Mouse (Mus musculus) kidney, embryonic 15.5 days (tissue): ENCODE measurements around the gene Cables2. TPM values are rescaled to one million over a fixed set of nuclear protein-coding genes. Genes with fewer than 3 reads are reported as not detected.
A peak's percentile ranks its signal among the peaks of the same experiment; 100 is the strongest.

ENCODE experiments used
- ATAC-seq: fragments of 200-750 bp; cut with Nextera tagmentation; replicated peaks from 2 replicates; pipeline ENCODE4 v1.8.0; 2017; ENCODE audit warnings: moderate TSS enrichment; ENCODE audit not compliant: low FRiP score
- H3K27ac ChIP-seq: fragments of 300-500 bp; sonication (generic); 2 replicates; pipeline ENCODE4 v1.5.1; 2015; ENCODE audit warnings: mild to moderate bottlenecking, inconsistent platforms
- H3K27me3 ChIP-seq: fragments of 300-500 bp; sonication (generic); 2 replicates; pipeline ENCODE4 v1.6.1; 2015; ENCODE audit warnings: inconsistent platforms
- H3K36me3 ChIP-seq: fragments of 300-500 bp; sonication (generic); 2 replicates; pipeline ENCODE4 v1.6.1; 2015; ENCODE audit warnings: inconsistent platforms
- H3K4me1 ChIP-seq: fragments of 300-500 bp; sonication (generic); 2 replicates; pipeline ENCODE4 v1.6.1; 2015; ENCODE audit warnings: inconsistent platforms
- H3K4me2 ChIP-seq: fragments of 300-500 bp; sonication (generic); 2 replicates; pipeline ENCODE4 v1.6.1; 2015; ENCODE audit warnings: moderate library complexity, mild to moderate bottlenecking, inconsistent platforms
- H3K4me3 ChIP-seq: fragments of 300-500 bp; sonication (generic); replicated peaks from 2 replicates; pipeline ENCODE4 v1.5.1; 2015; ENCODE audit warnings: mild to moderate bottlenecking, inconsistent platforms
- H3K9ac ChIP-seq: fragments of 300-500 bp; sonication (generic); 2 replicates; pipeline ENCODE4 v1.6.1; 2015; ENCODE audit warnings: mild to moderate bottlenecking, inconsistent platforms
- H3K9me3 ChIP-seq: fragments of 300-500 bp; sonication (generic); replicated peaks from 2 replicates; pipeline ENCODE4 v1.6.1; 2016; ENCODE audit warnings: inconsistent platforms
- WGBS: fragments of 180-500 bp; shearing (Covaris S2); methylation state at CpG from one replicate; pipeline ENCODE4 v1.1.7; 2015; ENCODE audit warnings: mixed read lengths; 5-methylcytosine and 5-hydroxymethylcytosine counted together
- polyA plus RNA-seq: library from polyadenylated mRNA; unstranded; fragments of >200 nt; fragmentation: Nextera tagmentation; extraction: Ambion mirVana; gene quantifications from 2 replicates; pipeline ENCODE4 v1.2.1, GENCODE M21; 2015

Cables2 gene
- 11.8 and 12.3 TPM in 2 replicates for polyA plus RNA-seq

- 6% methylated on average over 68 of the region's 68 CpGs for WGBS
- peaks cover 46% of the 10 kb centered on the region for H3K4me1 ChIP-seq
- ATAC-seq = peak; percentile 94
Measured at GRCm38 (mm10) chr2:180273394-180274244, at the start of gene Cables2. TSS of gene Cables2 (minus strand) at chr2:180273496.

DNA sequence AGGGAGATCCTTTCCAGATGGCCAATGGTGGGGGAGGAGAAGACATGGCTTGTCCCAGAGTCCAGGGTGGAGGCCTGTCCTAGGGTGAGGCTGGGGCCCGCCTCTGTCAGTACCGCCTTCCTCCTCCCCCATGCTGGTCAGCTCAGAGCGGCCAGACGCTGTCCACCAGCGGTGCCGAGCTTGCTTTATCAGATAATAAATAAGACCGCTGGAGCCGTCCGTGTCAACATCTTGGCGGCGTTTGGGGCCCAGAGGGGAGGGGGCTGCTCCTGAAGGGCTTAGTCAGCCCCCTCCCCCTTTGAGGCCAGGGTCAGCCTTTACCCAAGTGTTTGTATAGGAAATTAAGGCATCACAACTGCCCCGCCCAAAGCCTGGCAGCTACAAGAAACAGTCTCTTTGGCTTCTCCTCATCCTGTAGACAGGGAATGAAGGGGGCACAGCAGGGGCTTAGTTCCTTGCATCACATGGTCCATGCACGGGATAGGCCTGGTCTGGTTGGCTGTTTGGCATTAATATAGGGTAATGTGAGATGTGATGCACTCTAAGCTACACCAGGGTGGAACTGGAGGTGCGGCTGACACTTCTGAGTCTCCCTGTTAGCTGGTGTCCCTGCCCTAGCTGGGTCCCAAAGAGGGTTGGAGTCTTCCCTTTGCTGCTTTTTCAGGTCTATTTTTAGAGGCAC is 49.5 kb upstream of the Cables2 start:
- no peak overlapping the region for H3K9ac ChIP-seq
- H3K4me1 ChIP-seq = peaks cover 34% of the 10 kb centered on the region
- H3K27me3 ChIP-seq = no peaks in the 10 kb centered on the region
- H3K27ac ChIP-seq = peak overlapping the region; percentile 56
- ATAC-seq = peak; percentile 86
- H3K36me3 ChIP-seq = no peaks in the 10 kb centered on the region
- no peak overlapping the region for H3K4me3 ChIP-seq
- 12% methylated on average over 13 of the region's 14 CpGs for WGBS
- peak overlapping the region; percentile 34 for H3K4me2 ChIP-seq
- no peaks in the 10 kb centered on the region for H3K9me3 ChIP-seq

More at GRCm38 (mm10) chr2:180273394-180274244, at the start of gene Cables2:
- Histone ChIP-seq H3K27me3 (peaks cover 5% of the 10 kb centered on the region; the same call in 1 of the 2 replicates), H3K9me3 (no peaks in the 10 kb centered on the region), H3K27ac (peak within 1 kb of the TSS; percentile 59), H3K4me3 (peak within 1 kb of the TSS; percentile 66), H3K36me3 (peaks cover 19% of the 10 kb centered on the region), H3K4me2 (peak within 1 kb of the TSS; percentile 76), H3K9ac (peak within 1 kb of the TSS; percentile 85)

- Histone ChIP-seq H3K4me3 (no peak overlapping the region), H3K4me2 (no peak overlapping the region), H3K27me3 (no peaks in the 10 kb centered on the region), H3K36me3 (no peaks in the 10 kb centered on the region), H3K9ac (no peak overlapping the region), H3K27ac (no peak overlapping the region), H3K9me3 (no peaks in the 10 kb centered on the region), H3K4me1 (peaks cover 30% of the 10 kb centered on the region)
- 78% methylated on average over 4 of the region's 4 CpGs for WGBS
- no peak for ATAC-seq
Measured at GRCm38 (mm10) chr2:180320216-180320615, 46.9 kb upstream of the Cables2 start.

DNA sequence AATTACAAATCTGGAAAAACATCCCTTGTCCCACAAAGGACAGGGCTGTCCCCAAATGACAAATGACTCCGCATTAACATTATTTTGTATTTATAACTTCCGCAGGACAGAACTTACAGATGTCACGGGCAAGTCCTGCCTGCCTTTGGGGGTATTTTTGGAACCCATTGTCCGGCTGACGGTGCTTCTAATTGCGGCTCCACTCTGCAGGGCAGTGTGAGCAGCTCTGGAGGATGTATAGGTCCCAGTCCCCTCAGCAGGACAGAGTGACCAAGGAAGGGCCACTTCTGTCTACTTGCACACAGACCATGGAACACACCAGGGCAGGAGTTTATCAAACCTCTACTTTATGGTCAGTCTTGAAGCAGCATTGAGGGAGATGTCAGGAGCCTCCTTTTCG is 44.3 kb upstream of the Cables2 start:
- whole genome bisulfite sequencing = 57% methylated on average over 7 of the region's 7 CpGs
- no peaks in the 10 kb centered on the region for H3K9me3 ChIP-seq
- H3K27ac ChIP-seq = peak overlapping the region; percentile 34; the same call in 1 of the 2 replicates
- 0 out of 2 replicates have a peak, but pooled peaks have one; percentile 15 for ATAC-seq
- H3K4me1 ChIP-seq = peaks cover 22% of the 10 kb centered on the region
- H3K36me3 ChIP-seq = no peaks in the 10 kb centered on the region
- H3K9ac ChIP-seq = no peak overlapping the region
- H3K4me2 ChIP-seq = no peak overlapping the region
- H3K4me3 ChIP-seq = no peak overlapping the region
- H3K27me3 ChIP-seq = no peaks in the 10 kb centered on the region

DNA sequence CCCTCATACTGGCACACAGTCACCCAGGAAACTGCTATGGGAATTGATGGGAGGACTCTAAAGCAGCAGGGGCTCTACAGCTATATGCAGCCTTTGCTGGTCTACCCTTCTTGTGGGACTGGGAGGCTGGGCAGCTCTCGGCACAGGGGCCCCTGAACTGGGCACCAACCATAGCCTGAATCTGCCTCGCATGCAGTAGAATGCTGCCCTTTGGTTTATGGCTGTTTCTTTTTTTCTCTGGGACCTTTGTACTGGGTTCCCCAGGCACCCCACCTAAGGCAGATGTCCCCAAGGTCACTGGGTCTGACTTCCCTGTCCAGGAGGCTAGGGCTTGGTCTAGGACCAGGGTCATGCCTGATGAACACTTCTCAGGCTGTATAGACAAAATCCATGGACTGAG is 41.0 kb upstream of the Cables2 start:
- Histone ChIP-seq H3K9me3 (no peaks in the 10 kb centered on the region), H3K27me3 (no peaks in the 10 kb centered on the region), H3K4me3 (no peak overlapping the region), H3K4me1 (peaks cover 12% of the 10 kb centered on the region), H3K27ac (no peak overlapping the region), H3K4me2 (no peak overlapping the region), H3K9ac (no peak overlapping the region), H3K36me3 (no peaks in the 10 kb centered on the region)
- 79% methylated on average over 2 of the region's 2 CpGs for WGBS
- no peak for ATAC-seq

- H3K4me2 ChIP-seq = no peak overlapping the region
- H3K27ac ChIP-seq = no peak overlapping the region
- no peaks in the 10 kb centered on the region for H3K9me3 ChIP-seq
- no peak for ATAC-seq
- 81% methylated on average over 4 of the region's 4 CpGs for WGBS
- H3K9ac ChIP-seq = no peak overlapping the region
- no peaks in the 10 kb centered on the region for H3K36me3 ChIP-seq
- no peak overlapping the region for H3K4me3 ChIP-seq
- H3K4me1 ChIP-seq = no peaks in the 10 kb centered on the region
- no peaks in the 10 kb centered on the region for H3K27me3 ChIP-seq
Measured at GRCm38 (mm10) chr2:180311147-180311546, 37.9 kb upstream of the Cables2 start.

GRCm38 (mm10) chr2:180307680-180308079 is 34.4 kb upstream of the Cables2 start:
- H3K36me3 ChIP-seq = no peaks in the 10 kb centered on the region
- no peaks in the 10 kb centered on the region for H3K9me3 ChIP-seq
- H3K27ac ChIP-seq = no peak overlapping the region
- ATAC-seq = no peak
- no peak overlapping the region for H3K4me3 ChIP-seq
- no peaks in the 10 kb centered on the region for H3K27me3 ChIP-seq
- no peak overlapping the region for H3K4me2 ChIP-seq
- peaks cover 7% of the 10 kb centered on the region; the same call in 1 of the 2 replicates for H3K4me1 ChIP-seq
- 52% methylated on average over 2 of the region's 2 CpGs for WGBS
- H3K9ac ChIP-seq = no peak overlapping the region

GRCm38 (mm10) chr2:180306423-180307168 is 33.3 kb upstream of the Cables2 start:
- no peak; the same call in 1 of the 2 replicates for ATAC-seq
- no peak overlapping the region for H3K27ac ChIP-seq
- H3K4me3 ChIP-seq = no peak overlapping the region
- no peak overlapping the region for H3K9ac ChIP-seq
- 76% methylated on average over 8 of the region's 8 CpGs for WGBS
- no peaks in the 10 kb centered on the region for H3K36me3 ChIP-seq
- peaks cover 7% of the 10 kb centered on the region; the same call in 1 of the 2 replicates for H3K4me1 ChIP-seq
- no peaks in the 10 kb centered on the region for H3K27me3 ChIP-seq
- H3K9me3 ChIP-seq = no peaks in the 10 kb centered on the region
- no peak overlapping the region for H3K4me2 ChIP-seq

DNA sequence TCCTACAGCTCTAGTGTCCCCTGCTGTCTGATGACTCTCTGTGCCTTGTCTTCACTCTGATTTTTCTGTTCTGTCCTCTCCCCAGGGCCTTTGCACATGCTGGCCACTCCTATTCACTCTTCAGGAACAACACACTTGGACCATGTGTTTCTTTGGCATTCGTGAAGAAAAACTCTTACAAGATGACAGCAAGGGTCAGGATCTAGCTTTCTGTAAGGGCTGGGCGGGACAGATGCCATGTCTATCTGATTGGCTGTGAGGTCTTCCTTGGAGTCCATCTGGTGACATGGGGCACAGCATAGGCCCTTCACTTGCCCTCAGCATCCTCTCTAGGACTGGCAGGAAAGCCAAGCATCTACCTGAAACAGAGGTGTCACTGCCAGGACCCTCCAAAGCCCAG is 32.7 kb upstream of the Cables2 start:
- H3K4me3 ChIP-seq = no peak overlapping the region
- no peak overlapping the region for H3K27ac ChIP-seq
- H3K4me1 ChIP-seq = peaks cover 7% of the 10 kb centered on the region; the same call in 1 of the 2 replicates
- ATAC-seq = no peak
- H3K9me3 ChIP-seq = no peaks in the 10 kb centered on the region
- WGBS = 75% methylated on average over 2 of the region's 2 CpGs
- H3K9ac ChIP-seq = no peak overlapping the region
- no peak overlapping the region for H3K4me2 ChIP-seq
- H3K27me3 ChIP-seq = no peaks in the 10 kb centered on the region
- no peaks in the 10 kb centered on the region for H3K36me3 ChIP-seq

- no peak overlapping the region for H3K4me2 ChIP-seq
- H3K27ac ChIP-seq = no peak overlapping the region
- no peak overlapping the region for H3K4me3 ChIP-seq
- 75% methylated on average over 3 of the region's 3 CpGs for WGBS
- no peaks in the 10 kb centered on the region for H3K27me3 ChIP-seq
- no peak for ATAC-seq
- no peak overlapping the region for H3K9ac ChIP-seq
- peaks cover 8% of the 10 kb centered on the region; the same call in 1 of the 2 replicates for H3K4me1 ChIP-seq
- H3K36me3 ChIP-seq = no peaks in the 10 kb centered on the region
- H3K9me3 ChIP-seq = no peaks in the 10 kb centered on the region
Measured at GRCm38 (mm10) chr2:180305490-180305889, 32.2 kb upstream of the Cables2 start.

GRCm38 (mm10) chr2:180304554-180304953 is 31.3 kb upstream of the Cables2 start:
- WGBS = 60% methylated on average over 4 of the region's 4 CpGs
- H3K4me2 ChIP-seq = no peak overlapping the region
- H3K36me3 ChIP-seq = no peaks in the 10 kb centered on the region
- H3K27me3 ChIP-seq = no peaks in the 10 kb centered on the region
- H3K27ac ChIP-seq = no peak overlapping the region
- H3K9ac ChIP-seq = no peak overlapping the region
- ATAC-seq = no peak
- no peak overlapping the region for H3K4me3 ChIP-seq
- H3K4me1 ChIP-seq = peaks cover 10% of the 10 kb centered on the region; the same call in 1 of the 2 replicates
- H3K9me3 ChIP-seq = no peaks in the 10 kb centered on the region
